In genomic region chr7:122158915-122159902, GRCm38 (mm10) we compare ENCODE assay signal across 8 mouse cellular contexts. TPM values are rescaled to one million over a fixed set of nuclear protein-coding genes. Genes with fewer than 3 reads are reported as not detected.
DNase-seq lines count a peak whose midpoint lies in the region; ATAC-seq lines count a peak whose summit lies in the region.

Gene Plk1, plus strand, starts transcription at chr7:122159439.

- H3K9ac ChIP-seq in hindbrain, embryonic 15.5 days = peak within 1 kb of the TSS; percentile 71

- no peaks in the 10 kb centered on the region for H3K9me3 ChIP-seq in hindbrain, embryonic 15.5 days

- peak; percentile 70 for DNase-seq in WW6 (ENCODE audit: low read depth, low spot score)
- DNase-seq in cerebellum, postnatal 36 days = peak; percentile 72 to 73
- DNase-seq in frontal cortex, postnatal 36 days (ENCODE audit: low spot score in 2 of 2) = peak; percentile 83 to 88
- peak; percentile 58 for DNase-seq in left cerebral cortex, adult 11 months (ENCODE audit: low spot score)
- DNase-seq in lung, postnatal 4 days = peak; percentile 85 to 86
- peak; percentile 87 for DNase-seq in right cerebral cortex, adult 18-20 months
- DNase-seq in urinary bladder, postnatal 25 days (ENCODE audit: low spot score) = peak; percentile 67

- under 1% methylated on average over 63 of the region's 63 CpGs for WGBS in hindbrain, embryonic 15.5 days

- ATAC-seq in hindbrain, embryonic 15.5 days (ENCODE audit: low FRiP score, low read depth) = peak; percentile 93

- peak within 1 kb of the TSS; percentile 80 for H3K4me3 ChIP-seq in hindbrain, embryonic 15.5 days

- H3K27ac ChIP-seq in hindbrain, embryonic 15.5 days (replicated peaks) = peak within 1 kb of the TSS; percentile 70

- H3K27me3 ChIP-seq in hindbrain, embryonic 15.5 days = no peaks in the 10 kb centered on the region

- H3K36me3 ChIP-seq in hindbrain, embryonic 15.5 days = no peaks in the 10 kb centered on the region

- peaks cover 30% of the 10 kb centered on the region for H3K4me1 ChIP-seq in hindbrain, embryonic 15.5 days (replicated peaks)

- peak within 1 kb of the TSS; percentile 95 for H3K4me2 ChIP-seq in hindbrain, embryonic 15.5 days

RNA-seq across cellular contexts. Expression of gene Plk1, which starts in this region (rescaled TPM):
- polyA plus RNA-seq in hindbrain, embryonic 15.5 days (2015; fragmentation: Nextera tagmentation; extraction: Ambion mirVana) = 21.8 and 28.9 TPM in 2 replicates

Comparison
In these comparisons a context has a peak if more than half of its experiments do, and no peak if none do; other contexts are left out.
1. Peak in every context shown above with its lines: DNase-seq, ATAC-seq, H3K4me3 ChIP-seq and H3K27ac ChIP-seq.